Mouse (Mus musculus) hindbrain, embryonic 12.5 days (tissue): ENCODE data around the gene Alkbh8. TPM values are rescaled to one million over a fixed set of nuclear protein-coding genes. Genes with fewer than 3 reads are reported as not detected.
"Not testable (repeated sequence)": the region's sequence is repeated elsewhere in the genome, so short reads cannot be mapped to it uniquely, and the experiment has no call there.

Experiments
- ATAC-seq: fragments of 200-750 bp; cut with Nextera tagmentation; 2 replicates; pipeline ENCODE4 v1.8.0; 2017; ENCODE audit warnings: moderate TSS enrichment; ENCODE audit not compliant: low FRiP score
- H3K27ac ChIP-seq: fragments of 300-500 bp; sonication (generic); 2 replicates; pipeline ENCODE4 v1.5.1; 2016; ENCODE audit warnings: mild to moderate bottlenecking
- H3K27me3 ChIP-seq: fragments of 300-500 bp; sonication (generic); 2 replicates; pipeline ENCODE4 v1.6.1; 2016; ENCODE audit warnings: mild to moderate bottlenecking
- H3K36me3 ChIP-seq: fragments of 300-500 bp; sonication (generic); 2 replicates; pipeline ENCODE4 v1.6.1; 2016; ENCODE audit warnings: mild to moderate bottlenecking
- H3K4me1 ChIP-seq: fragments of 300-500 bp; sonication (generic); 2 replicates; pipeline ENCODE4 v1.6.1; 2016
- H3K4me2 ChIP-seq: fragments of 300-500 bp; sonication (generic); replicated peaks from 2 replicates; pipeline ENCODE4 v1.6.1; 2016; ENCODE audit warnings: mild to moderate bottlenecking
- H3K4me3 ChIP-seq: fragments of 300-500 bp; sonication (generic); 2 replicates; pipeline ENCODE4 v1.5.1; 2016; ENCODE audit warnings: mild to moderate bottlenecking
- H3K9ac ChIP-seq: fragments of 300-500 bp; sonication (generic); 2 replicates; pipeline ENCODE4 v1.6.1; 2016; ENCODE audit warnings: mild to moderate bottlenecking, moderate library complexity
- H3K9me3 ChIP-seq: fragments of 300-500 bp; sonication (generic); replicated peaks from 2 replicates; pipeline ENCODE4 v1.6.1; 2016; ENCODE audit warnings: mild to moderate bottlenecking
- WGBS: fragments of 180-500 bp; shearing (Covaris S2); methylation state at CpG from one replicate; pipeline ENCODE4 v1.1.7; 2016; 5-methylcytosine and 5-hydroxymethylcytosine counted together
- polyA plus RNA-seq: library from polyadenylated mRNA; unstranded; fragments of >200 nt; fragmentation: Nextera tagmentation; extraction: Ambion mirVana; gene quantifications from 2 replicates; pipeline ENCODE4 v1.2.1, GENCODE M21; 2016

Alkbh8 gene
- 50.4 and 53.0 TPM in 2 replicates for polyA plus RNA-seq

- ATAC-seq: peak; percentile 98
- peak within 1 kb of the TSS; percentile 81 for H3K27ac ChIP-seq
- no peaks in the 10 kb centered on the region for H3K27me3 ChIP-seq
- H3K4me3 ChIP-seq: peak within 1 kb of the TSS; percentile 72
- no peaks in the 10 kb centered on the region for H3K9me3 ChIP-seq
- 2% methylated on average over 20 of the region's 20 CpGs for WGBS
- peak within 1 kb of the TSS; percentile 80 for H3K9ac ChIP-seq
- H3K4me1 ChIP-seq: peaks cover 5% of the 10 kb centered on the region
- H3K36me3 ChIP-seq: peaks cover 3% of the 10 kb centered on the region
- peak within 1 kb of the TSS; percentile 65 for H3K4me2 ChIP-seq
Measured at GRCm38 (mm10) chr9:3334962-3335767, at the start of gene Alkbh8. Gene Alkbh8 (plus strand): TSS chr9:3335140.

- no peak for ATAC-seq
- H3K4me1 ChIP-seq: no peaks in the 10 kb centered on the region
- H3K27ac ChIP-seq: no peak overlapping the region
Measured at GRCm38 (mm10) chr9:3309292-3309836, 25.6 kb upstream of the Alkbh8 start.

GRCm38 (mm10) chr9:3310016-3310415, 24.9 kb upstream of the Alkbh8 start:
- H3K27ac ChIP-seq: no peak overlapping the region
- peaks cover 22% of the 10 kb centered on the region for H3K9me3 ChIP-seq
- peak; percentile 54; the same call in 1 of the 2 replicates for ATAC-seq
- no peaks in the 10 kb centered on the region for H3K36me3 ChIP-seq
- H3K27me3 ChIP-seq: no peaks in the 10 kb centered on the region
- no peak overlapping the region for H3K9ac ChIP-seq
- no peak overlapping the region for H3K4me3 ChIP-seq
- WGBS: 80% methylated on average over 2 of the region's 2 CpGs
- no peaks in the 10 kb centered on the region for H3K4me1 ChIP-seq
- H3K4me2 ChIP-seq: no peak overlapping the region

More at GRCm38 (mm10) chr9:3309292-3309836, 25.6 kb upstream of the Alkbh8 start:
- no peaks in the 10 kb centered on the region for H3K27me3 ChIP-seq
- H3K9me3 ChIP-seq: peaks cover 22% of the 10 kb centered on the region
- H3K4me2 ChIP-seq: no peak overlapping the region
- H3K9ac ChIP-seq: no peak overlapping the region
- H3K4me3 ChIP-seq: no peak overlapping the region
- H3K36me3 ChIP-seq: no peaks in the 10 kb centered on the region

GRCm38 (mm10) chr9:3327342-3328053, 7.4 kb upstream of the Alkbh8 start:
- H3K27ac ChIP-seq, H3K27me3 ChIP-seq, ATAC-seq, H3K4me3 ChIP-seq, H3K36me3 ChIP-seq, H3K4me1 ChIP-seq, H3K4me2 ChIP-seq, H3K9ac ChIP-seq, H3K9me3 ChIP-seq: not testable (repeated sequence)
- 66% methylated on average over 9 of the region's 9 CpGs for WGBS

- no peaks in the 10 kb centered on the region for H3K9me3 ChIP-seq
- 66% methylated on average over 3 of the region's 3 CpGs for WGBS
- no peak for ATAC-seq
- H3K27ac ChIP-seq: no peak overlapping the region
- no peaks in the 10 kb centered on the region for H3K4me1 ChIP-seq
- no peak overlapping the region for H3K4me2 ChIP-seq
- no peaks in the 10 kb centered on the region for H3K36me3 ChIP-seq
- H3K27me3 ChIP-seq: no peaks in the 10 kb centered on the region
- no peak overlapping the region for H3K9ac ChIP-seq
- H3K4me3 ChIP-seq: no peak overlapping the region
Measured at GRCm38 (mm10) chr9:3328054-3328595, 6.8 kb upstream of the Alkbh8 start.

- Histone ChIP-seq H3K4me1 (no peaks in the 10 kb centered on the region), H3K36me3 (no peaks in the 10 kb centered on the region), H3K9ac (no peak overlapping the region), H3K9me3 (no peaks in the 10 kb centered on the region), H3K27ac (no peak overlapping the region), H3K4me3 (no peak overlapping the region), H3K27me3 (no peaks in the 10 kb centered on the region), H3K4me2 (no peak overlapping the region)
- ATAC-seq: no peak
Measured at GRCm38 (mm10) chr9:3330319-3330718, 4.6 kb upstream of the Alkbh8 start.

GRCm38 (mm10) chr9:3330737-3331384, 4.1 kb upstream of the Alkbh8 start:
- Histone ChIP-seq H3K4me1 (no peaks in the 10 kb centered on the region), H3K36me3 (no peaks in the 10 kb centered on the region), H3K27ac (no peak overlapping the region), H3K9ac (no peak overlapping the region), H3K4me2 (no peak overlapping the region), H3K27me3 (no peaks in the 10 kb centered on the region), H3K4me3 (no peak overlapping the region), H3K9me3 (no peaks in the 10 kb centered on the region)
- WGBS: 85% methylated on average over 3 of the region's 3 CpGs
- ATAC-seq: no peak

GRCm38 (mm10) chr9:3336661-3337060, 1.7 kb downstream of the Alkbh8 start:
- H3K4me2 ChIP-seq: peak overlapping the region; percentile 65
- H3K9me3 ChIP-seq: no peaks in the 10 kb centered on the region
- ATAC-seq: no peak
- H3K27me3 ChIP-seq: no peaks in the 10 kb centered on the region
- H3K36me3 ChIP-seq: peaks cover 8% of the 10 kb centered on the region
- 83% methylated on average over 3 of the region's 3 CpGs for WGBS
- H3K27ac ChIP-seq: no peak overlapping the region
- no peak overlapping the region for H3K9ac ChIP-seq
- peaks cover 5% of the 10 kb centered on the region for H3K4me1 ChIP-seq
- no peak overlapping the region; the same call in 1 of the 2 replicates for H3K4me3 ChIP-seq

- Histone ChIP-seq H3K36me3 (peaks cover 43% of the 10 kb centered on the region), H3K27ac (no peak overlapping the region), H3K4me3 (no peak overlapping the region), H3K9me3 (no peaks in the 10 kb centered on the region), H3K27me3 (no peaks in the 10 kb centered on the region), H3K4me1 (no peaks in the 10 kb centered on the region), H3K4me2 (no peak overlapping the region), H3K9ac (no peak overlapping the region)
- no peak for ATAC-seq
Measured at GRCm38 (mm10) chr9:3345136-3345535, 10.2 kb downstream of the Alkbh8 start.

- no peak overlapping the region for H3K4me2 ChIP-seq
- H3K27me3 ChIP-seq: no peaks in the 10 kb centered on the region
- no peak overlapping the region for H3K4me3 ChIP-seq
- no peaks in the 10 kb centered on the region for H3K4me1 ChIP-seq
- ATAC-seq: no peak
- no peaks in the 10 kb centered on the region for H3K9me3 ChIP-seq
- H3K27ac ChIP-seq: no peak overlapping the region
- H3K9ac ChIP-seq: no peak overlapping the region
- 85% methylated on average over 1 of the region's 1 CpGs for WGBS
- peaks cover 46% of the 10 kb centered on the region for H3K36me3 ChIP-seq
Measured at GRCm38 (mm10) chr9:3345967-3346366, 11.0 kb downstream of the Alkbh8 start.

GRCm38 (mm10) chr9:3350056-3350455, 15.1 kb downstream of the Alkbh8 start:
- no peak overlapping the region for H3K4me2 ChIP-seq
- 82% methylated on average over 1 of the region's 1 CpGs for WGBS
- H3K27me3 ChIP-seq: no peaks in the 10 kb centered on the region
- H3K36me3 ChIP-seq: peaks cover 50% of the 10 kb centered on the region
- H3K4me3 ChIP-seq: no peak overlapping the region
- no peaks in the 10 kb centered on the region for H3K9me3 ChIP-seq
- H3K9ac ChIP-seq: no peak overlapping the region
- no peaks in the 10 kb centered on the region for H3K4me1 ChIP-seq
- ATAC-seq: no peak
- H3K27ac ChIP-seq: no peak overlapping the region

- H3K27me3 ChIP-seq, H3K4me3 ChIP-seq, H3K4me2 ChIP-seq, H3K4me1 ChIP-seq, ATAC-seq, H3K27ac ChIP-seq, H3K9ac ChIP-seq, H3K9me3 ChIP-seq: not testable (repeated sequence)
- WGBS: 42% methylated on average over 1 of the region's 1 CpGs
- H3K36me3 ChIP-seq: peaks cover 16% of the 10 kb centered on the region
Measured at GRCm38 (mm10) chr9:3376323-3376722, 41.4 kb downstream of the Alkbh8 start.
